Mouse (Mus musculus): ENCODE measurements around the gene Megf8. TPM values are rescaled to one million over a fixed set of nuclear protein-coding genes. Genes with fewer than 3 reads are reported as not detected.

Megf8 gene
- polyA plus RNA-seq (2012; rRNA removed): 40.0 and 41.2 TPM in 2 replicates

GRCm38 (mm10) chr7:25316532-25317445 lies at the start of gene Megf8:
Gene Megf8, plus strand, starts transcription at chr7:25317164.
- peak; percentile 92 for DNase-seq (ENCODE audit: low read depth)

- DNase-seq (ENCODE audit: low read depth): peak; percentile 94
These were observed 49.6 kb upstream of the Megf8 start, which contains the start of gene Cic for GRCm38 (mm10) chr7:25267301-25267750. Gene Cic, plus strand, starts transcription at chr7:25267704.

- DNase-seq (ENCODE audit: low read depth): peak; percentile 100
These were observed 49.1 kb upstream of the Megf8 start for GRCm38 (mm10) chr7:25267751-25268463.

- no peak for DNase-seq (ENCODE audit: low read depth)
These were observed 48.4 kb upstream of the Megf8 start for GRCm38 (mm10) chr7:25268588-25268987.

GRCm38 (mm10) chr7:25269029-25269428 lies 47.9 kb upstream of the Megf8 start:
- no peak for DNase-seq (ENCODE audit: low read depth)

- DNase-seq (ENCODE audit: low read depth): no peak
These were observed 47.3 kb upstream of the Megf8 start for GRCm38 (mm10) chr7:25269545-25270271.

- no peak for DNase-seq (ENCODE audit: low read depth)
These were observed 46.0 kb upstream of the Megf8 start for GRCm38 (mm10) chr7:25270652-25271633.

- no peak for DNase-seq (ENCODE audit: low read depth)
These were observed 45.1 kb upstream of the Megf8 start for GRCm38 (mm10) chr7:25271651-25272444.

GRCm38 (mm10) chr7:25272445-25273258 lies 44.3 kb upstream of the Megf8 start:
- DNase-seq (ENCODE audit: low read depth): no peak

GRCm38 (mm10) chr7:25273259-25274241 lies 43.4 kb upstream of the Megf8 start:
- no peak for DNase-seq (ENCODE audit: low read depth)

- no peak for DNase-seq (ENCODE audit: low read depth)
These were observed 42.4 kb upstream of the Megf8 start for GRCm38 (mm10) chr7:25274571-25274970.

- no peak for DNase-seq (ENCODE audit: low read depth)
These were observed 42.0 kb upstream of the Megf8 start for GRCm38 (mm10) chr7:25274996-25275395.

- DNase-seq (ENCODE audit: low read depth): no peak
These were observed 41.2 kb upstream of the Megf8 start for GRCm38 (mm10) chr7:25275555-25276298.

GRCm38 (mm10) chr7:25277405-25277804 lies 39.6 kb upstream of the Megf8 start:
- no peak for DNase-seq (ENCODE audit: low read depth)

GRCm38 (mm10) chr7:25277998-25278340 lies 39.0 kb upstream of the Megf8 start:
- DNase-seq (ENCODE audit: low read depth): no peak

- DNase-seq (ENCODE audit: low read depth): no peak
These were observed 38.5 kb upstream of the Megf8 start for GRCm38 (mm10) chr7:25278341-25279075.
